Mouse (Mus musculus) hematopoietic stem cell, adult 5-6 weeks (primary cell): ENCODE measurements at regions not wholly inside any gene's neighbourhood (a gene's known extent, or its start where the extent isn't known, plus 50 kb on each side); places are given as distances from the start of the nearest gene placed in this dataset.

ENCODE experiments used
- ATAC-seq, 2 experiments: fragments of 125-278 bp in 1 of 2; replicated peaks in 1 of 2; 2 replicates each; pipeline ENCODE4 v1.8.0; 2016 to 2017; ENCODE audit warnings: inconsistent platforms in 2 of 2, mild to moderate bottlenecking in 2 of 2, moderate number of reproducible peaks in 2 of 2, low read depth in 1 of 2, moderate TSS enrichment in 1 of 2; ENCODE audit not compliant: low FRiP score in 2 of 2, poor library complexity in 2 of 2, severe bottlenecking in 2 of 2, insufficient read depth in 1 of 2, low TSS enrichment in 1 of 2

- no peak for ATAC-seq
These were observed 125.6 kb downstream of the Smad6 start for GRCm38 (mm10) chr9:63896073-63896807.

DNA sequence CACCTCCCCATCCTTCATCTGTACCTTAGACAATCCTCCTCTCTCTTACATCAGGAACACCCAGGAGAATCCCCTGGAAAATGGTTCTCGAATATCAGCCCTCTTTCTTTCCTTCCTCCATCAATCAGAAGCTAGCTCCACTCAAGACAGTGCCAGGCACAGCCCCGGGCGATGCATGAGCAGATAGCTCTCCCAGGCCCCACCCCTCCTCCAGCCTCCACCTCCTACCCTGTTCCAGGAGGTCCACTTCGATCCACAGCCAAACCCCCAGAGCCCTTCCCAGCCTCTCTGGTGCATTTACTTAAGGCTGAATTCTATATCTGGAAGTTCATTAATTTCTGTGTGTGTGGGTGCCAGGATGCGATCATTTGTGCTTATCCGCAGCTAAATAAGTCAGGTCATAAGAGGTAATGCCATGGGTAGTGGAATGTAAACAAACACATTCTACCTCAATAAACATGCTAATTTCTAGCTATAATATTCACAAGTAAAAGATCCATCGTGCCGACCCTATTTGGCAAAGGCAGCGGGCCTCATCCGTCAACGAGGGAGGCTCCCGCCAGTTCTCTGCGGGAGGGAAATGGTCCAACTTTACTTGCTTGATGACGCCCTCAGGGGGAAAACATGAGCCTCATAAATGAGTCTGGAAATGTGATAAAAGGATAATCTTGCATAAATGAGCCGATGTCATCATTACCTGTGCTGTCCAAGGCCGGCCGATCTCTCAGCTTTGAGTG is 129.5 kb downstream of the Smad6 start:
- ATAC-seq: no peak

- ATAC-seq: no peak
These were observed 131.1 kb downstream of the Smad6 start for GRCm38 (mm10) chr9:63890717-63891116.

DNA sequence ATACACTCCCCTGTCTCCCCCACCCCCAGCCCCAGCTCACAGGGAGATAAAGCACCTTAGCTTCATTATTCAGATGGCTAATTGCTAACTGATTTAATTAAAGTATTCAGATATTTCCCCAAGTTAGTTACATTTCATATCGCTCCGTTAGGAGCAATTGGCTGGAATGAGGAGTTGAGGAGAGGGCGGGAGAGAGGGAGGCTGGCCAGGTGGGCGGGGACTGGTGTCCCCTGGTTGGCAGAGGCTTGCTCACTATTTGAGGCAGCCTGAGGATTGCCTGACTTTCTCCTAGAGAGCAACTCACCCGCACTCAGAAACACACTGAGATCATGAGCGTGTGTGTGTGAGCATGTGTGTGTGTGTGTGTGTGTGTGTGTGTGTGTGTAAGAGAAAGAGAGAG is 131.8 kb upstream of the Smad3 start:
- no peak for ATAC-seq

DNA sequence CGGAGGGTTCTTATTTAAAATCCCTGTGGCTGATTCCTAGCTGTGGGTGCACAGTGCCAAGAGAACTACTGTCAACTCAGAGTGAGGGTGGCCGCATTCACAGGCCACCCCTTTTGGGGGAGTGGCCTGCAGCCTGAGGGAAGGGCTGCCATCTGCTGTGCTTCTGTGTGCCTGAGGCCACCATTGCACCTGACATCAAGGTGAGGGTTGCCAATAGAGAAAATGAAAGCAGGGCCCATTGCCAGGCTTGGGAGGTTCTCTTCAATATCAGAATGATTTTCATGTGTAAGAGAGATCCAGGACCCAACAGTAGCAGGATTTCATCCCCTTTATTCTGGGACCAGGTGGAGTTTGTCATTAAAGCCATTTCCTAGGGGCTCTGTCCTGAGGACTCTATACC is 127.2 kb upstream of the Smad3 start:
- ATAC-seq: no peak

GRCm38 (mm10) chr9:63883738-63884520 is 126.1 kb upstream of the Smad3 start:
- ATAC-seq: no peak

DNA sequence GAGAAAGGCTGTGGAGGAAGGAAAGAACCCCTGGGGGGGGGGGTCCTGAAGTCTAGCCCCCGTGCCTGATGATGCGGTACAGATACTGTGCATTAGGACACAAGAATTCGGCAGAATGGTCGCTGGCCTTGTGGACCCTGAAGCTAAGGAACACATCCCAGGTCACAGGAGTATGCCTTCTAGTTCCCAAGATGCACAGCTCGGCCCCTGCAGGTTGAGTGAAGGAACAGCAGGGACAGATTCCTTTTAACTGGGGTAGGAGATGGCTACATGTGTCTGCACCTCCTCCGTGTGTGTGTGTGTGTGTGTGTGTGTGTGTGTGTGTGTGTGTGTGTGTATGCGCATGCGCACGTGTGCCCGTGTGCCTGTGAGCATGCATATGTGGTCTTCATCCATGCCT is 123.9 kb upstream of the Smad3 start:
- no peak for ATAC-seq

GRCm38 (mm10) chr9:63881261-63881563 is 123.4 kb upstream of the Smad3 start:
- ATAC-seq: no peak

- no peak for ATAC-seq
These were observed 122.9 kb upstream of the Smad3 start for GRCm38 (mm10) chr9:63880487-63881260.

GRCm38 (mm10) chr9:63879710-63880428 is 122.1 kb upstream of the Smad3 start:
- peak; percentile 48 to 61; a peak in 2 of 4 replicates for ATAC-seq

DNA sequence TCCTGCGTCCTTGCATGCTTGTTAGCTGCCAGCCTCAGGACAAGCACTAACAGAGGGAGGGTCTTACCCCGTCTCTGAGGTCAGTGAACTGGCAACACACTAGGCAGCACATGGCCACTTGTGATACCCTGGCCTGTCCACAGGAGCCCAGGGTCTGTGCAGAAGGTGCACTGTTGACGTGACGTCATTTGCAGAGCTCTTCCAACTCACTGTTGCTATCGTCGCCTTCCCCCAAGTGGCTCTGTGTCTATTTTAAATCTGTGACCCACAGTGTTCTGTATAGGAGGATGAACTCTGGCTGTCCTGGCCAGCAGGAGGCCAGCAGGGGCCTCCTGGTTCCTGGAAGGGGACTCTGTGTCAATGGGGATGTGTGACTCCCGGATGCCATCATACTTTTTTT is 120.1 kb upstream of the Smad3 start:
- ATAC-seq: no peak

DNA sequence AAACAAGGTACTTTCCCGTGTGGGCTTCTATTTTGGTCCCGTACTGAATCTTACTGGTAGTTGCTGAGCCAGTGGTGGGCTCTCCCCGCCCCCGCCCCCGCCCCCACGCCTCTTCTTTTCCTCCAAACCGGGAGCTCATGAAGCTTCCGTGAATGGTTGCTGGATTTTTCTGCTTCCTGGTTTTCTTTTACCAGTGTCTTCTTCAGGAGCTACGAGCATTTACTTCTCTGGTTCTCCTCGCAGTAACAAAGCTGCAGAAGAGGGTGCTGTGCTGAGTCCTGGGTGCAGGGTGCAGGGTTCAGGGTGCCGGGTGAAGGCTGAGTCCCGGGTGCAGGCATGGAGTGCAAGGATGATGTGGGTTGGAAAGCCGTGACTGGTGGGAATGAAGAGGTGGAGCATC is 119.1 kb upstream of the Smad3 start:
- no peak for ATAC-seq

- no peak for ATAC-seq
These were observed 118.2 kb upstream of the Smad3 start for GRCm38 (mm10) chr9:63876023-63876422.

DNA sequence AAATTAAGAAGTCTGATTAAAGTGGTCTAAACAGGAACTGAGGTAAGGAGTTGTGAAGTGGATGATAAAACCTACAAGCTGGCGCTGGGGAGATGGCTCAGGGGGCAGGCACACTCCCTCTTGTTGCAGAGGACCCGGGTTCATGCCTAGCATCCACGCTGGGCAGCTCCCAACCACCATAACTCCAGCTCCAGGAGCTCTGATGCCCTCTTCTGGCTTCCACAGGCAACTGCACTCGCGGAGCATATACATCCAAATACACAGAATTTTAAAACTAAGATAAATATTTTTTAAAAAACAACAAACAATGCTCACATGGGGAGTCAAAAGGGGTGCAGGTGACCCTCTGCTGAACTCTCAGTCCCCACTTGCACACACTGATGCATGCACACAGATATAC is 117.4 kb upstream of the Smad3 start:
- no peak for ATAC-seq

- no peak for ATAC-seq
These were observed 106.6 kb upstream of the Smad3 start for GRCm38 (mm10) chr9:63864350-63864749.

DNA sequence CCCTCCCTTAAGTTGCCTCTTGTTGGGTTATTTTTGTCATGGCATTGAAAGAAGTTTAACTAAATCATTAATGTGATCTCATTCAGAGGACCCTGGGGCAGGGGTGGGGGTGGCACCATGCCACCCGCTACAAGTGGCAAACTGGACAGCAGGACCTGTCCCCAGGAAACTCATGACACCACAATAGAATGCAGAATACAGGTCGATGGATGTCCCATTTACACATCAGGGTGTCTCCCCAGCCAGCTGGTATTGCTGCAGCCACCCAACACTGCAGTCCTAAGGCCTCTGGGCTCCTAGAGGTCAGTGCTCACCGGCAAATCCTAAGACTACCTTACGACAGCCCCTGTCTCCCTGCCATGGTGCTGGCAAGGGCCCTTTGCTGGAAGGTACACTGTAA is 105.5 kb upstream of the Smad3 start:
- no peak for ATAC-seq

DNA sequence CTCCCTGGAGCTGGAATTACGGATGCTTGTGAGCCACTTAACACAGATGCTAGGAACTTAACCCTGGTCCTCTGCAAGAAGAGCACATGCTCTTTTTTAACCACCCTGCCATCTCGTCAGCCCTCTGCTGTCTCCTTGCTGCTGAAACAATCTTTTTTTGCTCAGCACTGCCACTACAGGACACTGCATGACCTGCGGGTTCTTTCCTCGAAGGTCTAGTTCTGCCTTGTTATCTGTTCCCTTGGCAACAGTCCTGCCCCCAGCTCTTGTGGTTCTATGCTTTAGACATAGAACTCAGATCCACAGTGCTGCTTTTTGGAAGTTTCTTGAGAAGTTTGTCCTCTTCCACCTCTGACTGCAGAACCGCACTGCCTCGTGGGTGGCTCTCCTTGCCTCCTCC is 104.6 kb upstream of the Smad3 start:
- ATAC-seq: peak; percentile 82 to 90
